Mouse (Mus musculus): ENCODE measurements around the gene Itpkb. TPM values are rescaled to one million over a fixed set of nuclear protein-coding genes. Genes with fewer than 3 reads are reported as not detected.

The Itpkb gene
- polyA plus RNA-seq, 1 experiment from 2014 or later: 3.7 TPM

DNA sequence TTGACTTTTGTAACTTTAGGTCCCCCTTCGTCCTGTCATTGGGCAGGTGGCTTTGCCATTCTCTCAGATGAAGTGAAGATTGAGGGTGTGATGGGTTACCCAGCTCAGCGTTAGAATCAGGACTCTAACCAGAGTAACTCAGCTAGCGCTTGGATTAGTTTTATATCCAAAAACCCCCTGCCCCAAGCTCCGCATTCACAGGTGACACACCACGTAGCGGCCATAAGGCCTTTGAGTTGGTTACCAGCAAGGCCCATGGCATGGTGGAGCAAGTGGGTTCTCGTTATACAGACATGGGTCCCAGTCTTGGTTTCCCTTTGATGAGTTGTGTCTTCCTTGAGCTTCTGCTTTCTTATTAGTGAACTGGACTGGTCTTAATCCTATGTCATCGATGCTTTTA is 53.6 kb downstream of the Itpkb start:
- Histone ChIP-seq H3K9me3 (ENCODE audit: control insufficient read depth, low read length) (no peaks in the 10 kb centered on the region), H3K4me1 (replicated peaks; ENCODE audit: control insufficient read depth, insufficient read depth) (peaks cover 7% of the 10 kb centered on the region; the same call in 1 of the 2 replicates), H3K4me2 (replicated peaks; ENCODE audit: low read depth) (no peak overlapping the region), H3K4me3 (ENCODE audit: low read depth, low read length) (no peak overlapping the region), H3K36me3 (ENCODE audit: control insufficient read depth, insufficient read depth, low read length) (no peaks in the 10 kb centered on the region), H3K27ac (replicated peaks) (no peak overlapping the region), H3K9ac (ENCODE audit: low read length) (no peak overlapping the region), H3K27me3 (ENCODE audit: control insufficient read depth, insufficient read depth, low read length) (no peaks in the 10 kb centered on the region)
- no peak for TF ChIP-seq CTCF (IDR thresholded peaks at IDR 0.05; ENCODE audit: low read depth)
- no peak for TF ChIP-seq EP300 (optimal IDR thresholded peaks at IDR 0.05)
- ATAC-seq (ENCODE audit: low FRiP score, low TSS enrichment) (no peak), DNase-seq (ENCODE audit: low spot score) (no peak)
- WGBS: 95% methylated on average over 8 of the region's 8 CpGs

DNA sequence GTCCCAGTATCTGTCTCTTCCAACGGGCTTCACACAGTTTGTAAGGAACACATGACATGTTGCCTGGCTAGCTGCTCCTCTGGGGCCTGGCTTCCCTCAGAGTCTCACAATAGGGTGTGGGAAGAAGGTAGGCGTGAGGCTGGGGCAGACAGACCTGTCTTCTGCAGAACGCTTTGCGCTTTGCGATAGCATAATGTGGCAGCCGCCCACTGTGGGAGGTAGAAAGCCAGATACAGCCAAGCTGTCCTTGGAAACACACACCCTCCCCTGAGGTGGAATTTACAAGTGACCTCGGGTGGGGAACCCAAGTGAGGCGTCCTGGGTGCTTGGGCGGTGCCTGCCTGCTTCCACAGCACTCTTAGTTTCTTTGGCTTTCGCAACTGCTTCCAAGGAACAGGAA is 54.2 kb downstream of the Itpkb start:
- peak overlapping the region; percentile 8 for H3K27ac ChIP-seq (replicated peaks)
- no peaks in the 10 kb centered on the region for H3K9me3 ChIP-seq (ENCODE audit: control insufficient read depth, low read length)
- no peaks in the 10 kb centered on the region for H3K27me3 ChIP-seq (ENCODE audit: control insufficient read depth, insufficient read depth, low read length)
- 42% methylated on average over 10 of the region's 10 CpGs for WGBS
- H3K36me3 ChIP-seq (ENCODE audit: control insufficient read depth, insufficient read depth, low read length): no peaks in the 10 kb centered on the region
- no peak for TF ChIP-seq EP300 (optimal IDR thresholded peaks at IDR 0.05)
- no peak for TF ChIP-seq CTCF (IDR thresholded peaks at IDR 0.05; ENCODE audit: low read depth)
- H3K4me1 ChIP-seq (replicated peaks; ENCODE audit: control insufficient read depth, insufficient read depth): peaks cover 7% of the 10 kb centered on the region; the same call in 1 of the 2 replicates
- no peak overlapping the region for H3K4me3 ChIP-seq (ENCODE audit: low read depth, low read length)
- no peak overlapping the region for H3K4me2 ChIP-seq (replicated peaks; ENCODE audit: low read depth)
- no peak overlapping the region for H3K9ac ChIP-seq (ENCODE audit: low read length)
- ATAC-seq (ENCODE audit: low FRiP score, low TSS enrichment): no peak
- DNase-seq (ENCODE audit: low spot score): peak; percentile 31

DNA sequence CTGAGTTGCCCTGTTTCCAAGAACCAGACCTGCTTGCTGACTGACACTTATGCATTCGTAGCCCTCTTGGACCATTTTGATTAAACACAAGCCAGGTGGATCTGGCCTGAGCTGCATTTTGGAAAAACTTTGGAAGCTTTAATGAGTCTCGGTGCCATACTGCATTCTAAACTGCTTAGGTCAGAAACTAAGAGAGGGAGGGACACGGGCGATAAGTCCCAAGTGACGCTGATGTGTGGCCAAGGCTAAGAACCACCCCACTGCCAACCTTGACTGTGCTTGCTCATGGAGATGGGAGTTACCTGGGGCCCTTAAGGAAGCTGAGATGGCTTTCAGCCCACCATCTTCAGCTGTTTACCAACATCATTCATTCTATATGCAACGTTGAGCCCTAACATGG is 55.0 kb downstream of the Itpkb start:
- Histone ChIP-seq H3K9ac (ENCODE audit: low read length) (no peak overlapping the region), H3K36me3 (ENCODE audit: control insufficient read depth, insufficient read depth, low read length) (no peaks in the 10 kb centered on the region), H3K27me3 (ENCODE audit: control insufficient read depth, insufficient read depth, low read length) (no peaks in the 10 kb centered on the region), H3K9me3 (ENCODE audit: control insufficient read depth, low read length) (no peaks in the 10 kb centered on the region), H3K27ac (replicated peaks) (peak overlapping the region; percentile 19; the same call in 1 of the 2 replicates), H3K4me2 (replicated peaks; ENCODE audit: low read depth) (no peak overlapping the region), H3K4me1 (replicated peaks; ENCODE audit: control insufficient read depth, insufficient read depth) (peaks cover 7% of the 10 kb centered on the region; the same call in 1 of the 2 replicates), H3K4me3 (ENCODE audit: low read depth, low read length) (no peak overlapping the region)
- 67% methylated on average over 6 of the region's 6 CpGs for WGBS
- DNase-seq (ENCODE audit: low spot score) (no peak), ATAC-seq (ENCODE audit: low FRiP score, low TSS enrichment) (no peak)
- TF ChIP-seq EP300 (optimal IDR thresholded peaks at IDR 0.05): no peak
- no peak for TF ChIP-seq CTCF (IDR thresholded peaks at IDR 0.05; ENCODE audit: low read depth)

DNA sequence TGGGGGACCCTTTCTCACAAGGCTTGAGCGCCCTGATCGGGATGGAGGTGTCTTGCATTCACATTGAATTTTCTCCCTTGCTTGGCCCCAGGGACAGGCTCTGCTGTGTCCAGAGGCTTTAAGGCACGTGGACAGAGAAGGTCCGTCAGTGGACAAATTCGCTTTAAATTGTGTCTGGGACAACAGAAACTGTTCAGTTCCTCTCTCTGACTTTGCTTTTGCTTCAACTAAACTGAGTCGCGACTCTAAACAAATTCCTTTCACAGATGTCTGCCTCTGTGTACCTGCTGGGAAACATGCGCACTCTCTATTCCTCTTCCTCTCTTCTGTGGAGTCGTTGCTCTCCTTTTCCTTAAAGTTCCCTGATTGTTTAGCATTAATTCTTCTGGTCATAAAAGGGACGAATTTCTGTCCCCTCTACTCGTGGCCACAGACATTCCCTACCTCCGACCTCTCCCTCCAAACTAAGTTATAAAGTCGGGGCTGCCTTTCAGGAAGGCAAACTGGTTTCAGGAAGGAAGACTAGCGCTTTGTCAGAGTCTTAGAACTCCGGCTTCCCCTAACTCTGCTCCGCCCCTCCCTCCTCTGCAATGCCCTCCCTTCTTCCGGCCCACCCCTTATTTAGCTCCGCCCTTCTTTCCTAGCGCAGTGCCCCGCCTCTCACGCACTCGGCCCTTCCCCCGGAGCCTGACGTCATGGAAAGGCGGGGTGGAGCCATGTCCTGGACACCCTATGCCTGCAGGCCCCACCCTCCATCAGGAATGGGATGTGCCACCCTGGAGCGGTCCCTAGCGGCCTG is 56.9 kb downstream of the Itpkb start:
- Histone ChIP-seq H3K9me3 (ENCODE audit: control insufficient read depth, low read length) (no peaks in the 10 kb centered on the region), H3K9ac (ENCODE audit: low read length) (peak overlapping the region; percentile 39), H3K4me1 (replicated peaks; ENCODE audit: control insufficient read depth, insufficient read depth) (peaks cover 12% of the 10 kb centered on the region), H3K4me2 (replicated peaks; ENCODE audit: low read depth) (peak overlapping the region; percentile 68), H3K36me3 (ENCODE audit: control insufficient read depth, insufficient read depth, low read length) (no peaks in the 10 kb centered on the region), H3K27me3 (ENCODE audit: control insufficient read depth, insufficient read depth, low read length) (no peaks in the 10 kb centered on the region), H3K27ac (replicated peaks) (peak overlapping the region; percentile 90), H3K4me3 (ENCODE audit: low read depth, low read length) (peak overlapping the region; percentile 29)
- ATAC-seq (ENCODE audit: low FRiP score, low TSS enrichment) (peak; percentile 98), DNase-seq (ENCODE audit: low spot score) (peak; percentile 100)
- 3% methylated on average over 26 of the region's 27 CpGs for WGBS
- TF ChIP-seq EP300 (optimal IDR thresholded peaks at IDR 0.05) (peak; percentile 83), CTCF (IDR thresholded peaks at IDR 0.05; ENCODE audit: low read depth) (peak; percentile 89)

DNA sequence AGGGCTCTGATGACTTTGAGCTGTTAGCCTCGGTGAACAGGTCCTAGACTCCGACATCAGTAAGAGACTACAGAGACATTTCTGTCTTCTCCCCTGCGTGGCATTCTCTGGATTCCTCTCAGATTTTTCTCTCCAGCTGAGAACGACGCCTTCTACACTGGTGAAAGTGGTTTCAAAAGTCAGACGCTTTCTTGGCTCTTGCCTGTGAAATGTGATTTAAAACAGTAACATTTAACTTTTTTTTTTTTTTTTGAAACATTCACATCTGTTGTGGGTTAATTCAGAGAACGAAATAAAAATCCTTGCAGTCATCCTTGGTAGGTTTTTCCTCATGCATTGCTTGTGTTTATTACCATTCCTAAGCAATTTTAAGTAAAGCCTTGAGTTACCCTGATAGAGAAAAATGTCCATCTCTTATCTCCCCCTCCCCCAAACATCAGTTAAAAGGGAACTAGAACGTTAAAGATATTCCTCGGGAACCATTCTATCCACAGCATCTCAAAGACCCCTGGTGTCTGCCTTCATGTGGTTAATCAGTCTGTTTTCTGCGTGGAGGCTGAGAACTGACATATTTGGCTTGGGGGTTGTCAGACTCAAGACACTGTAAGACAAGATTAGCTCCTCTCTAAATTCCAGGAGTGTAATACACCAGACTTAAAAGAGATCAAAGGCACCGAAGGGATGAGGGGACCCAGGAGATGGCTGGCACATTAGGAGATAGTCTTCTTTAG is 57.6 kb downstream of the Itpkb start:
- ATAC-seq (ENCODE audit: low FRiP score, low TSS enrichment): no peak
- no peak for DNase-seq (ENCODE audit: low spot score)
- TF ChIP-seq CTCF (IDR thresholded peaks at IDR 0.05; ENCODE audit: low read depth): no peak
- TF ChIP-seq EP300 (optimal IDR thresholded peaks at IDR 0.05): no peak
- peak overlapping the region; percentile 44 for H3K4me2 ChIP-seq (replicated peaks; ENCODE audit: low read depth)
- H3K27ac ChIP-seq (replicated peaks): peak overlapping the region; percentile 77; the same call in 1 of the 2 replicates
- no peaks in the 10 kb centered on the region for H3K36me3 ChIP-seq (ENCODE audit: control insufficient read depth, insufficient read depth, low read length)
- peak overlapping the region; percentile 27; the same call in 1 of the 2 replicates for H3K4me3 ChIP-seq (ENCODE audit: low read depth, low read length)
- no peak overlapping the region for H3K9ac ChIP-seq (ENCODE audit: low read length)
- no peaks in the 10 kb centered on the region for H3K27me3 ChIP-seq (ENCODE audit: control insufficient read depth, insufficient read depth, low read length)
- H3K9me3 ChIP-seq (ENCODE audit: control insufficient read depth, low read length): no peaks in the 10 kb centered on the region
- WGBS: 11% methylated on average over 11 of the region's 11 CpGs
- peaks cover 11% of the 10 kb centered on the region for H3K4me1 ChIP-seq (replicated peaks; ENCODE audit: control insufficient read depth, insufficient read depth)
